Mouse (Mus musculus) layer of hippocampus, adult 9-10 months (tissue): ENCODE data around the gene Ubash3b.

Source experiments
- DNase-seq: peaks from one replicate; pipeline ENCODE4 v3.0.0; 2022; ENCODE audit warnings: low spot score

Gene Ubash3b

DNA sequence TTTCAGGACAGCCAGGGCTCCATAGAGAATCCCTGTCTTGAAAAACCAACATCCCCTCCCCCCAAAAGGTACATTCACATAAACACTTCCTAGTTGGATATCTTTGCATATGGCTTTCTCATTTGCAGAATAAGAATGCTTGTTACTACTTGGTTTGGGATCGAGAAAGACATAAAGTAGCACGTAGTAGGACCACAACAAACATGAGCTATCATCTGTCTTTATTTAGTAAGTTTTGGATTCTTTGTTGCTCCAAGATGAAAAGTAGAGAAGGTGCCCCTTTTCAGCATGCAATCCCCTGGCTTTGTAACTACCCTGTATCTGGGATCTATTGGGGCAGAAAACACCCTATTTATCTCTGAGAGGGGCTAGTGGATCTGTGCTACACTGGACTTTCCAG, 25.2 kb downstream of the Ubash3b start:
- DNase-seq: no peak

GRCm38 (mm10) chr9:41134907-41135306, 26.6 kb downstream of the Ubash3b start:
- no peak for DNase-seq

DNA sequence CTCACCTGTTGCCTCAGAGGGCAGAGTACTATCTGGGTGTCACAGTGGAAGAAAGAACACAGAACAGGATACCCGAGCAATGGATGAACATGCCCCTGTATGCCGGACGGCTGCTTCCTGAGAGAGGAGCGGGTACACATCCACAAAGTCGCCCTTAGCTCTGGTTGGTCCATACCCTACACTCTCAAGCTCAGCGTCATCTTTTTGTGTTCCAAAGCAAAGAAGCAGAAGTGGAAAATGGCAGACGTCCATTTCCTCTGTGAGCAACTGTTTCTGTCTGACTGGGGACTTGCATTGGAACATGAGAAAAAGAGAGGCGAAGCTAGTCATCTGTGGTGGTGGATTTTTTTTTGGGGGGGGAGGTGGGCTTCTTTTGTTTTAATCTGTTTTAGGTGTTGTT, 30.9 kb downstream of the Ubash3b start:
- DNase-seq: no peak

DNA sequence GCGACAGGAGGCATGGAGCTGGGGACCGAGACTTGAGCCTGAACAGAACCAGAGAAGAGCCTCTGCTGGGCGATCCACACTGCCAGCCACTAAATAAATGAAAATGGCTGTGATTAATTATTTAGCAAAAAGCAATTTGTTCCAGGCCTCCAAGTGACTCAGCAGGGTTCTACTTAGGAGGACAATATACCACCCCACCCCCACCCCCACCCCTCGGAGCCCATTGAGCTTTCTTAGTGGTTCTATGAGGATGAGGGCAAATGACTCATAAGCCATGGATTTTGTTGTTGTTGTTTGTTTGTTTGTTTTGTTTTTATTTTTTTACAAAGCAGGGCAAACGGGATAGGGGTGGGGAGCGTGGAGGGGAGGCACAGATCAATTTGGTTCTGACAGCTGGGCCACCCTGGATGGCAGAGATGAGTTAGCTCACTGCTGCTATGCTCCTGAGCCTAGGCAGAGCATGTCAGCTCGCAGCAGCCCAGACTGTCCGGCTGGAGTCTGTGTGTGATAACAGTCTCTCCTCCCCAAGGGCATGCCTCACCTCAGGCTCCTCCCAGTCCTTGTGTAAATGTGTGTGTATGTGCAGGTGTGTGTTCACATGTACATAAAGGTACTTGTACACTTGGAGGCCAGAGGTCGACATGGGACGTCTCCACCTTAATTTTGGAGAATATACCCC, 31.6 kb downstream of the Ubash3b start:
- no peak for DNase-seq

DNA sequence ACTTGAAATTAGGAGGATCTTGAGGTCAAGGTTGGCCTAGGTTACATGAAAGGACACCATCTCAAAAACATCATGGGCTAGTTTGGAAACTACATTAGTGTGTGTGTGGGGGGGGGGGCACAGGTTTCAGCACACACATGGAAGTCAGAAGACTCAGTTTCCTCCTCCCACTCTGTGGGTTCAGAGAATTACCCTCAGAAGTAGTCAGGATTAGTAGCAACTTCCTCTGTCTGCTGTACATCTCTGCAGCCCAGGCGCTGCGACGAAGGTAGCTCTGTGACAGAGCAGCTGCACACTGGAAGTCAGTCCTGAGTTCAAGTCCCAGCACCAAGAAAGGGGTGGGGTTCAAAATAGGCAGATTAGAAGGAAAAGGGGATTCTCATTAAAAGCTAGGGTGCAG, 32.2 kb downstream of the Ubash3b start:
- no peak for DNase-seq

DNA sequence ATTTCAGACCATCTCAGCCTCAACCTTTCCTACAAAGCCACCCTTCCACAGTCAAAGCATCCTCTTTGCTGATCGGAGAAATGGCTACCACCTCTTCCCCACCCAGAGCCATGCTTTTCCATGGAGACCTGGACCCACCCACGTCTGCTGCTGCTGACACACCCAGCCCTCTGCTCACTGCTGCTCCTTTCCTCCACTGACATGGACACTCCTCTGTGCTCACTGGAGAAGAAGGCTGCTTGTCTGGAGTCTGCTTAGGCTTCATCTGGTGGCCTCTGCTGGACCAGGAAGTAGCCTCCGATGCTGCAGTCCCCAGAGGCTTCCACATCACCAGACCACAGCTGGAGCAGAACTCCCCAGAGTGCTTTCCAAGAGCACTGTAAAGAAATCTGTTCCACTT, 34.8 kb downstream of the Ubash3b start:
- no peak for DNase-seq

DNA sequence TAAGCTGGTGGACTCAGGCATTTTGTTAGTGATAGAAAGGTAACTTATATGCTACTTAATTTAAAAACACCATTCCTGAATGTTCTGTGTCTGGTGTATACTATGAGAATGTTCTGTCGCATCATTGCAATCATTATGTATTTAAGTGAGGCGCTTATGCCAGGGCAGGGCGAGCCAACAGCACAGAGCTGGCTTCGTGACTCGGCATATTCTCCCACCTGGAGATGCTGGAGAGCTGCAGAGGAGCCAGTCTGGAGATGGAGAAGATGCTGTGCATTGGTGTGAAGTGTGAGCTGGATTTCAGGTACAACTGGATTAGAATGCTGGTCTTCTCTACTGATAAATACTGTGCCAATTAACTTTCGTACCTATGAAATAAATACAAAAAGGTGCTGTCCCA, 37.2 kb downstream of the Ubash3b start:
- DNase-seq: no peak

GRCm38 (mm10) chr9:41122390-41123110, 38.9 kb downstream of the Ubash3b start:
- DNase-seq: no peak

DNA sequence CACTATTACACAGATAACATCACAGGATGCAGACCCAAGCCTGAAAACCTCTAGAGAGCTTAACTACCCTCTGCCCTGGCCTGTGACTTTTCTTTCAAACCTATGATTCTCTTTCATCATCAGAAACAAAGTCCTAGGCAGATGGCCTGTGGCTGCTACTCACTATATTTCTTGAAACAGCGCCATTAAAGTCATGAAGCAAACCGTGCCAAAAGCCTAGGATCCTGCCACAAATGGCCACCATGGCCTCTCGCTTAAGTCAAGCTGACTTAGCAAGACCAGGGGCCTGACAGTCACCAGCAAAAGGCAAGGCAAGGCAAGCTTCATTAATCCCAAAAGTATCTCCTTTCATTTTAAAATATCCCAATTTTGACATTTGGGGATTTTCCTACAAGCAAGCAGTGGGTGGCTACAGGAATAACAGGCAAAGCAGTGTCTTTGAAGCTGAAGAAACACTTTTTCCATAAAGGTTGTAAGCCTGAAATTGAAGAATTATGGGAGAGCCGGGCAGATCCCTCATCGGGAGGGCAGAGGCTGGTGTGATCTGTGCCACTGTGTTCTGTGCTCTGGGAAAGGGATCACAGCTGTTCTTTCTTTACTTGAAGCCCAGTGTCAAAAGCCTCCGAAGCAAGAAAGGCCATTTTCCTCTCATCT, 39.7 kb downstream of the Ubash3b start:
- no peak for DNase-seq

DNA sequence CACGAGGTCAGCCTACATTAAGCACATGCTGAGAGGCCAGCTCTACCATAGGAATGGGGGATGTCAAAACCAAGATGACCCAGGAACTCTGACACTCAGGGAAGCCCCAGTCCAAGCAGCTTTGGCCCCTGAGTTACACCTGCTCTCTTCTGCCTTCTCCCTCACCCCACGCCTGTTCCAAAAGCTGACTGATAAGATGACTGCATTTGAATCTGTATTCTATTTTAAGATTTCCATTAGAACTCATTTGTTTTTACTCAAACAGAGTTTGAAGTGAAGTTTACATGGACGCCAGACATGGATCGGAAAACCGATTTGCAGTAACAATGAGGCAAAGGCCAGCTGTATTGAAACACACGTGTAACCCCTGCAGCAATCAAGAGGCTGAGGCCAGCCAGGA, 41.5 kb downstream of the Ubash3b start:
- no peak for DNase-seq

- no peak for DNase-seq
Observed at GRCm38 (mm10) chr9:41118065-41118464, 43.4 kb downstream of the Ubash3b start.

GRCm38 (mm10) chr9:41116126-41116525, 45.4 kb downstream of the Ubash3b start:
- no peak for DNase-seq

GRCm38 (mm10) chr9:41114367-41114766, 47.1 kb downstream of the Ubash3b start:
- no peak for DNase-seq

DNA sequence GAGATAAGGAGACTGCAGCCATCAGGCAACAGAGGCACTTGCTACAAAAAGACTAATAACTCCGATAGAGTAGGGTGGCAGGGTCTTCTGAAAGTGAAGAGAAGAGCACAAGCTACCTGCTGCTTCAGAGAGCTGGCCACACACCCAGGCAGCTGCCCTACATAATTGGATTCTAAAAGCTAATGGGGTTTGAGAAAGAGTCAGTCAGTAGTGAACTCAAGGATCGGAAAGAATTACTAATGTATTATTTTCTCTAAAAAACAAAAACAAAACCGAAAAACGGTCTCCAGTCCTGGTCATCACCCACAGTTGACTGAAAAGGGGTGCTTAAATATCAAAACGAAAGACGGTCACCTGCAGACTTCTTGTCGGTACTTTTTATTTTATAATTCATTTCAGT, 51.7 kb downstream of the Ubash3b start:
- DNase-seq: no peak

- peak; percentile 71 for DNase-seq
Observed at GRCm38 (mm10) chr9:41108324-41109180, 52.9 kb downstream of the Ubash3b start.

- no peak for DNase-seq
Observed at GRCm38 (mm10) chr9:41105201-41105643, 56.3 kb downstream of the Ubash3b start.

DNA sequence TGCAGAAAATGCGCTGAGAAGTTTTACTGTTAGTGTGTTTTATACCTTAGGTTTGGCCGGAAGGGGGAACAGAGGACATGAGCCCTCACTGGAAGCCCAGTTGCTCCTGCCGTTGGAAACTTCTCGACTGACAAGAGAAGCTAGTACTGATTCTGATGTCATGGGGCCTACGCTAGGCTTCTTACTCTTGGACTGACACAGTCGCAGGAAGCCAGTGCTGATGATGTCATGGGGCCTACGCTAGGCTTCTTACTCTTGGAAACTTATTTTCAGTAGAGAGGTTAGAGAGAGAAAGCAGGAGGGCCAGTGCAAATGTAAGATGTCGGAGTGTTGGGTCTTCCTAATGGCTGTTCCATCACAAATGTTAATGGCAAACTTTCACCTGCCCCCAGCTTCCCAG, 57.8 kb downstream of the Ubash3b start:
- DNase-seq: no peak

- no peak for DNase-seq
Observed at GRCm38 (mm10) chr9:41102613-41103012, 58.9 kb downstream of the Ubash3b start.

DNA sequence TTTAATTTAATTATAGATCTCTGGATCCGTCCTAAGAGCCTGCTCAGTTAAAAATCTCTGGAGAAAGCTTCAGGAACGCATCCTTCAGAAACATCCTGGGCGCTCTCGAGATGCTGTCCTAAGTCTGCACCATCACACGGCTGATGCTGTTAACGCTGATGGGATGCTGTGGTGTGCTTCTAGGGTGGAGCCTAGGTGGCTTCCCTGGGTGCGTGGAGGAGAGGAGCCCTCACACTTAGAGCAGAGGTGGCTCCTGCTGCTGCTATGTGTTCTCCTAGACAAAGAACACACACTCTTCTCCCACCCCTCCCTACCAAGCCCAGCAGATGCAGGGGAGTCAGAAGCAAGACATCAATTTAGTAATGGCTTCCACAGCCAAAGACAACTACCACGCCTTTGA, 61.6 kb downstream of the Ubash3b start:
- DNase-seq: no peak

DNA sequence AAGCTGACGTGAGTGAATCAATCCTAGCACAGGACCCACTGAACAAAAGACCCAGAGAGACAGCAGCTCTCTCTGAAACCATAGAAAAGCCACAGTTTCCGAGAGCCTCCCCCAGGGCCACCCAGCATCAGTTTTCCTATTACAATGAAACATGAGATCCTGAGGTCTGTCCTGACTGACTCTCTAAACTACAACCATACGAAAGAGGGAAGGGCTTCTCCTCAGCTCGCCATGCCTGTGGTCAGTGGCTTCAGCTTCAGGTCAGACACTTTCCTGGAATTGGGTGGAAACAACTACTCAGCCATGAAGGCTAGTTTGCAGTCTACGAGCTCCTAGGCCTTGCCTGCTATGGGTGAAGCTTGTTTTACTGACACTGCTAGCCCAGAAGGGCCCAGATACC, 62.4 kb downstream of the Ubash3b start:
- DNase-seq: no peak

- no peak for DNase-seq
Observed at GRCm38 (mm10) chr9:41098065-41098464, 63.4 kb downstream of the Ubash3b start.

- no peak for DNase-seq
Observed at GRCm38 (mm10) chr9:41091993-41092392, 69.5 kb downstream of the Ubash3b start.
